ENCODE assay signal across 21 mouse cellular contexts in genomic region chr4:150478006-150478405, GRCm38 (mm10).
"Had no signal": no experiment of that assay in that cellular context is flagged by ENCODE, and none has a peak within 500 bp of the region (broad histone marks: within the 10 kb centered on the region; RNA-seq: fewer than 3 reads in every experiment).

No protein-coding gene starts in this region.

- H3K27ac ChIP-seq: kidney, embryonic 15.5 days; liver, embryonic 15.5 days; midbrain, embryonic 10.5 days; midbrain, embryonic 13.5 days; neural tube, embryonic 13.5 days; stomach, embryonic 15.5 days had no signal

- H3K9me3 ChIP-seq: kidney, embryonic 15.5 days; liver, embryonic 15.5 days; midbrain, embryonic 10.5 days; midbrain, embryonic 13.5 days; neural tube, embryonic 13.5 days; stomach, embryonic 15.5 days had no signal

- ATAC-seq: midbrain, embryonic 13.5 days; midbrain, embryonic 16.5 days had no signal

- H3K9ac ChIP-seq: kidney, embryonic 15.5 days; liver, embryonic 15.5 days; midbrain, embryonic 13.5 days; neural tube, embryonic 13.5 days; stomach, embryonic 15.5 days had no signal

- DNase-seq: kidney, adult 11 months; kidney, adult 8-10 months; kidney, postnatal 10 days; kidney, postnatal 36 days; lung, adult 2 months; lung, postnatal 14 days; lung, postnatal 4 days; retina, postnatal 1 day; right cerebral cortex, postnatal 25 days; spleen, adult 18-20 months; thymus, adult 2 months; thymus, postnatal 14 days; thymus, postnatal 4 days had no signal

- H3K27me3 ChIP-seq: kidney, embryonic 15.5 days; liver, embryonic 15.5 days; midbrain, embryonic 13.5 days; neural tube, embryonic 13.5 days; stomach, embryonic 15.5 days had no signal

- H3K4me3 ChIP-seq: kidney, embryonic 15.5 days; liver, embryonic 15.5 days; midbrain, embryonic 10.5 days; midbrain, embryonic 13.5 days; myocyte; neural tube, embryonic 13.5 days; stomach, embryonic 15.5 days had no signal

- H3K4me1 ChIP-seq: stomach, embryonic 15.5 days had no signal
